Mouse (Mus musculus): ENCODE results near the gene Dync2h1. TPM values are rescaled to one million over a fixed set of nuclear protein-coding genes. Genes with fewer than 3 reads are reported as not detected.
A peak's percentile ranks its signal among the peaks of the same experiment; 100 is the strongest.
"Not testable (repeated sequence)": the region's sequence is repeated elsewhere in the genome, so short reads cannot be mapped to it uniquely, and the experiment has no call there.

The Dync2h1 gene
- total RNA-seq (2017) = 2.1 to 7.9 TPM (median 2.5 TPM) in 3 replicates

DNA sequence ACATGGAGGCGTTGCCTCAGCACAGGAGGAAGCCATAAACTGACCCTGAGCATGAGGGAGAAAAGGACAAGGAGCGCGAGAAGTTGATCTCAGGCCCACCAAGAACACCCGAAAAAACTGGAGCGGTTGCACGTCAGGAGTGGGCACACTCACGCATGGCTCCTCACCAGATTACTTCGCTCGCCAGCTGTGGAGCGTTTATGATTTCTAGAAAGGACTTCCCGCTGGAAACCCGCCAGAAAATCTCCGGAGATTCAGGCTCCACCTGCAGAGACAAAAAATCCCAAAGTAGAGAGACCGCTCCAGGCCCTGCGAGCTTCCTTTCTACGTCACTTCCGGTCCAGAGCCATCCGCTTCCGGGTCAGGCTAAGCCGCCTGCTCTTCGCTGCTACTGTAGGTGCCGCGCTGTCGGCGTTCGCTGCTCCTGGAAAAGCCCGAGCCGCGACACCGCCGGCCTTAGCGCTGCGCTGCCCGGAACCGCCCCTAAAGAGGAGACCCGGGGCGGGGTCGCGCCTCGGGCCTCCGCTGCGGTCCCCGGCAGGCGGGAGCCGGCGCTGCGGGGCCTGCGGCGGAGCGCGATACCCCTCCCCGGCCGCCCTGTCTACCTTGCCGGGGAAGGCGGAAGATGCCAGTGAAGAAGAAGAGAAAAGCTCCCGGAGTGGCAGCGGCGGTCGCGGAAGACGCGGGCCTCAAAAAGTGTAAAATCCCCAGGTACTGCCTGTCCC, at the start of gene Dync2h1, which contains the start of gene Dcun1d5:
TSS of gene Dync2h1 (minus strand) at position 275 of the 725 bp plus-strand sequence.
TSS of gene Dcun1d5 (plus strand) at position 349 of the 725 bp plus-strand sequence.
- ATAC-seq (replicated peaks; ENCODE audit: insufficient number of reproducible peaks, low FRiP score, low TSS enrichment, poor library complexity, severe bottlenecking) = peak; percentile 96

DNA sequence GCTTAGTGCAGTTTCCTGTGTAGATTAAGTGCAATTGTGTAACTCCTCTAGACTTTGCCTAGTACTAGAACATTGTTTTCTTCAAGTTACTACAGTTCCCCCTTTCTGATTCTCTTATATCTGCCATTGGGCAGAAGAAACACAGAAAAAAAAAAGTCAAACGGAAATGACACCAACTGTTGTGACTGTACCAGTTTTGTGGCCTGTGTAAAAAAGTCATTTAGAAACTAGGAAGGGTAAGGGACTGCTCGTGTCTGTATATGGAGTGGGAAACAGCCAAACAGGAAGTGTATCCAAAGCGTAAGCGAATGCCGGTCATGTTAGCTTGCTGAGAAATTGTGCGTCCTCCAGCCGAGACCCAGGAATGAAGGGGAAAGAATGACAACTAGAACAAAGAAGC, 37.2 kb upstream of the Dync2h1 start:
- peak; percentile 84 for ATAC-seq (replicated peaks; ENCODE audit: insufficient number of reproducible peaks, low FRiP score, low TSS enrichment, poor library complexity, severe bottlenecking)

DNA sequence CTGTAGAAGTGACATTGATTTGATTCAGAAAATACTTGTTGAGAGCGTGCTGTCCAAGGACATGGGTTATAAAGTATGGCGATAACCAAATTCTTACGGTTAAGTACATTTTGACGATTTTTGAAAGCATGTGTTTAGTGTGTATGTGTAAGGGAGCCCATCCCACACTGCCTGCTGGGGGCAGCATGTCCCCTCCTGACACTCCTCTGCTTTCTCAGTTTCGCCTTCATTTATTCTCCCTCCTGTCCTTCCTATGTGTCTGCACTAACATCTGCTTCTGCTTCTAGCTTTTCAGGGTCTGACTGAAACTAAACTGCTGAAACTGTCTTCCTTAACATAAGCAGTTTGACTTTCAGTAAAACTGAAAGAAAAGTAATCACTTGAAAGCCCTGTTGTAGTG, 36.8 kb upstream of the Dync2h1 start:
- peak; percentile 33; the same call in 1 of the 2 replicates for ATAC-seq (replicated peaks; ENCODE audit: insufficient number of reproducible peaks, low FRiP score, low TSS enrichment, poor library complexity, severe bottlenecking)

DNA sequence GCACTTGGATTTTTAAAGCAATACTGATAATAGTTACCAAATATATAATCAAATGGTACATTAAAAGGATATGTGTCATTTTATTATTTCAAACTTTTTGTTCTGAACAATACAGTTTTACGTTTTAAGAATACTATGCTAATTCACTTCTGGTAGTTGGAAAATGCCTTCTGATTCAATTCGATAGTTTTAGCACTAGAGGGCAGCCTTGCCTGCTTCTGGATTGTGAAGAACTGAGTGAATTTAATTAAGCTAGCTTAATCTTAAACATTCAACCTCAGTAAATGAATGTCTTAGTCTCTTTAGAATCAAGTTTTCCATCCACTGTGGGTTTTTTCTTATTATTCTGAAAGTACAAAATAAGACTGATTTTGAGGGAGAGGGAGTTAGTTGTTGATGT, 32.0 kb upstream of the Dync2h1 start:
- no peak for ATAC-seq (replicated peaks; ENCODE audit: insufficient number of reproducible peaks, low FRiP score, low TSS enrichment, poor library complexity, severe bottlenecking)

DNA sequence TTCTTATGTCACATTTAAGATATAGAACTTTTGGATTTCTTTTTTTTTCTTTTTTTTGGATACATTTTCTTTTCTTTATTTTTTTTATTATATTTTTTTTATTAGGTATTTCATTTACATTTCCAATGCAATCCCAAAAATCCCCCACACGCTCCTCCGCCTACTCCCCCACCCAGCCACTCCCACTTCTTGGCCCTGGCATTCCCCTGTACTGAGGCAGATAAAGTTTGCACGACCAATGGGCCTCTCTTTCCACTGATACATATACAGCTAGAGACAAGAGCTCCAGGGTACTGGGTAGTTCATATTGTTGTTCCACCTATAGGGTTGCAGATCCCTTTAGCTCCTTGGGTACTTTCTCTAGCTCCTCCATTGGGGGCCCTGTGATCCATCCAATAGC, 6.4 kb upstream of the Dync2h1 start:
- not testable (repeated sequence) for ATAC-seq (replicated peaks; ENCODE audit: insufficient number of reproducible peaks, low FRiP score, low TSS enrichment, poor library complexity, severe bottlenecking)

DNA sequence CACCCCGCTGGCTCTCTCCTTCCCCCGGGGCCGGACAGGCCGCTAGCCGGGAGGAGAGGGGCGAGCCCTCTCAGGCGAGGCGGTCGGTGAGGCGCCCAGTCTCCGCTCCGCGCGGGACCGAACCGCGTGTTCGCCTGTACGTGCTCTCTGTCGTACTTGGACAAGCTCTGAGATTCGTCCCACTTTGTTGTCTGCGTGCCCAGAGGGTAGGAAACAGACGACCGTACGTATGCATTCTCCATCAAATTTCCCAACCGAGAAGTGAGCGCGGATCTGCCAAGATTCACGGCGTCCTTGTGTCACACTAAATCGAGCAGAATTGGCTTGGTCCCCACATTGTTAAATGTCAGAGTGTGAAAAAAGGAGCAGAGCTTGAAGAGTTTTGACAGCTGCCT, 648 bp upstream of the Dync2h1 start:
- peak; percentile 30 for ATAC-seq (replicated peaks; ENCODE audit: insufficient number of reproducible peaks, low FRiP score, low TSS enrichment, poor library complexity, severe bottlenecking)

DNA sequence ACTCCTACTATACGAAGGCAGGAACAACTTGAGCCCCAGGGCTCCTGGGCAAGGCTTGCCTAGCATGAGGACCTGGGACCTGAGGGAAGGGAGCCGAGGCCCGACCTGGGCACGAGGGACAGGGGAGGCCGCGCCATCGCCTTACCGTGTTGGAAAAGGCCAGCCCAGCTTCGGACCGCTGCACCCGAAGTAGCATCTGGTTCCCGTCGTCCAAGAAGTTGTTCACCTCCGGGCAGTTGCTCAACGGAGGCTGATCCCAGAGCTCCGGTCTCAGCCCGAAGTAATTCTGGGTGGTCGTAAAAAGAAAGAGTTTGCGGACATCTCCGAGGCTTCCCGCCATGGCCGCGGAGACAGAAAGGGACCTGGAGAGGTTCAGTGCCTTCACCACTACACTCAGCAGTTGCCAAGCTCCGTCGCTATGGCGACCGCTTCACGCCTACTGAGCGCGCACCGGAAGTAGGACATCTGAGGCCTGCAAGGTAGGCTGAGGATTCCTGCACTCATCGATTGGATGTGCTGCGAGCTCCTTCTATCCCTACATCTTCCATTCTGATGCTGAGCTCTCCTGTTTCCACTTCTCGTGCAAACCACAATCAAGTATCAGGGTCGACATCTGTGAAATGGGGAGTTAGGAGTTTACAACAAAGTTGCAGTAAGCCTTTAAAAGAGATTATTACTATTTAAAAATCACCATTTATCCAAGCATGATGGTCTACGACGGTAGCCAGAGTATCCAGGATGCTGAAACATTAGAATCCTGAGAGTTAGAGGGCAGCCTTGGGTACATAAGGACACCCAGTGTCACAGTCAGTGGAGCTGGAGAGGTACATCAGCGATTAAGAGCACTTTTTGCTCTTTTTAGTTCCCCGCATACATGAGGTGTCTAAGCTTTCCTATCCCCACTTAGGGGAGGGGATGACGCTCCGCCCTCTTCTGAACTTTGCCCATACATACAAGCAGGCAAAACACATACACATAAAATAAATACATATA, 7.3 kb downstream of the Dync2h1 start:
- peak; percentile 97 for ATAC-seq (replicated peaks; ENCODE audit: insufficient number of reproducible peaks, low FRiP score, low TSS enrichment, poor library complexity, severe bottlenecking)

DNA sequence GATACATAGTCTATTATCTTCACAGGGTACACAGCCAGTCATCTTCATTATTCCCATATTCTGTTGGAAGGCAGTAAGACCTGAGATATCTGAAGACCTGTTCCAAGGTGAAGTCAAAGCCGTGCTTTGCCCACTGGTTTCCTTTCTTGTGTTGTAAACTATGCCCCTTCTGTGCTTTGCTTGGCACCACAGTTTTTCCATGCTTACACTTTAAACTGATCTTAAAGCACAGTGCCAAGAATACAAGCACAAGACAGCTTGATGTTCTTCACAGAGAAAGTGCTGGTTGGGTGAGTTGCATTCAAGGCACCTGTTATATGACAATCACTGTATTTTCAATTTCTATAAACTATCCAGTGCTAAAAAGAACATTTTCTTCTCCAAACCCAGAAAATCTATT, 10.5 kb downstream of the Dync2h1 start:
- no peak for ATAC-seq (replicated peaks; ENCODE audit: insufficient number of reproducible peaks, low FRiP score, low TSS enrichment, poor library complexity, severe bottlenecking)

DNA sequence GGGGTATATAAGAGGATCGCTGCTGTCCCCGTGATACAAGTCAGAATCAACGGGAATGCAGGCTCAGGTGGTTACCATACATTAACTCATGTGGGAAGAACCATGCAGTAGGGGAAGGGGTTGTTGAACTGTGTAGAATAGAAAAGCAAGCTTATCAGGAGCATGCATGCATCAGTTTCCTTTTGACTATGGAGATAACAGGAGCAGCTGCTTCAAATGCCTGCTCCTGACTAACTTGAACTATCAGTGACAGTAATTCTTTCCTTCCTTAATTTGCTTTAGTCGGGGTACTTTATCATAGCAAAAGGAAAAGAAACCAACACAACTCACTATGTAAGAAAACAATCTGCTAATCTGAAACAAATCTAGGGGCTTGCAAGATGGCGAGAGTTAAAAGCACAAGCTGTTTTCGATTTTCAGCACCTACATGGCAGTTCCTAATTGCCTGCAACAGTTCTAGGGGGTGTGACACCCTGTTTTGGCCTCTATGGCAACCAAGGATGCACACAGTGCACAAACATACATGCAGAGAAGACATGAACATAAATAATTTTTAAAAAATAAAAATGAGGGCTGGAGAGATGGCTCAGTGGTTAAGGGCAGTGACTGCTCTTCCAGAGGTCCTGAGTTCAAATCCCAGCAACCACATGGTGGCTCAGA, 16.8 kb downstream of the Dync2h1 start:
- no peak for ATAC-seq (replicated peaks; ENCODE audit: insufficient number of reproducible peaks, low FRiP score, low TSS enrichment, poor library complexity, severe bottlenecking)

DNA sequence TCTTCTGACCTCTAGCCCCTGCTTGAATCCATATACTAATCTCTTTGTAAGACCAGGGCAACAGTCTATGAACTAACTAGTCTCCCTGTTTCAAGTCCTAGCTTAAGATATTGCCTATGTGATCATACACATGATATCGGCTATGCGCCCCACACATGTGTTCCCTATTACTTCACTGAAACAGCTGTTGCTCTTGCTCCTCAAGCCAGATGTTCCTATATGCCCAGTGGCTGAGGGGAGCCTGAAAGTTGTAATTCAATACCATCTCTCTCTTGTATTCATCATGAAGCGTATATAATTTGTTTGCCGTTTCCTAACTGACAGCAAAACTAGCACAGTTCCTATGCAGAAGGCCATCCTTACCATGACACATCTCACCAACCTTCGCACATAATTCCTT, 23.6 kb downstream of the Dync2h1 start:
- ATAC-seq (replicated peaks; ENCODE audit: insufficient number of reproducible peaks, low FRiP score, low TSS enrichment, poor library complexity, severe bottlenecking) = no peak

DNA sequence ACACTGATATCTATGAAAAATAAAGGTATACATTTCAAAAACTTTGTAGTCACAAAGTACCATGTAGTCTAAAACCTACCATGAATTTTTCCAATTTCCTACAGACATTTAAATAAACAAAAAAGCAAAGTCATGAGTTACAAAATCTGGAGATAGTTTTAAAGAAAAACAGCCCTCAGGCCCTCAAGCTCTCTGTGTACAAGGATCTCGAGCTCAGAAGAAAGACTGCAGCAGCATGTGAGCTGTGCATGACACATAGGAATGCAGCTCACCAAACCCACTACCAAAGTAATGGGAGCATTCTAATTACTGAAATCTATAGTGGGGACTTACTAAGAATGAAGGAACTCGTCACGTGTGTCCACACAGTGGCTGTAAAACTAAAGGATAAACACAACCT, 24.5 kb downstream of the Dync2h1 start:
- no peak for ATAC-seq (replicated peaks; ENCODE audit: insufficient number of reproducible peaks, low FRiP score, low TSS enrichment, poor library complexity, severe bottlenecking)

DNA sequence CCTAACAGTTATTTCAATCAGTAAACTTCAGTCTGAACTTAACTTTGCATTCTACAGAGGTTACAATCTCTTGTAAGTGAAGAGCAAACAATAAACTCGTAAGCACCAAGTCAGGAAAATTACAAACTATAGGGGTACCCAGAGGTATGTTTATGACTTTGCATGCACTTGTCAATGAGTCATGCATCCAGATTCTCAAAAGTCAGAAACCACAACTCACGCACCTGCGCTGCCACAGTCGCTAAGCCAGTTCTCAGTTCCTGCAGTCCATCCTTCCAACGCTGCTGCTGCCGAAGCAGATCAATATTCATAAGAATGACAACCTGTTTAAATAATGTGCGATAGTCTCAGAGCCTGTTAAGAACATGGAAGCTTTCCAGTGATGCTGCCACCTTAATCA, 25.6 kb downstream of the Dync2h1 start:
- no peak for ATAC-seq (replicated peaks; ENCODE audit: insufficient number of reproducible peaks, low FRiP score, low TSS enrichment, poor library complexity, severe bottlenecking)

DNA sequence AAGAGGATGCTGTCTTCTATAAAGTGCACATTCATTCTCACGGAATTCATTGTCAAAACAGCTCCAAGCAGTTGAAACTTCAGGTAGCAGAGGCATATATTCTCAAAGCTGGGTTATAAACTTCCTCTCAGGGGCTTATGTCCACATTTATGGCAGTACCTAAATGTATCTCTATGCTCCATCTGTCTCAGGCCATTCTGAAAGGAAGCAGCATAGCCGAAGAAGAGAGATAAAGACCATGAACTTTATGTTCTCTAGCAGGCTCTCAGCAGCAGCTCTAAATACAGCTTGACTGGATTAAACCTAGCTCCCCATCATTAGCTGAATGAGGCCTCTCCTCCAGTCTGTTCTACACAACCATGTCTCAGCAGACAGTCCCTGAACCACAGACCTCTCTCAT, 29.9 kb downstream of the Dync2h1 start:
- ATAC-seq (replicated peaks; ENCODE audit: insufficient number of reproducible peaks, low FRiP score, low TSS enrichment, poor library complexity, severe bottlenecking) = no peak

DNA sequence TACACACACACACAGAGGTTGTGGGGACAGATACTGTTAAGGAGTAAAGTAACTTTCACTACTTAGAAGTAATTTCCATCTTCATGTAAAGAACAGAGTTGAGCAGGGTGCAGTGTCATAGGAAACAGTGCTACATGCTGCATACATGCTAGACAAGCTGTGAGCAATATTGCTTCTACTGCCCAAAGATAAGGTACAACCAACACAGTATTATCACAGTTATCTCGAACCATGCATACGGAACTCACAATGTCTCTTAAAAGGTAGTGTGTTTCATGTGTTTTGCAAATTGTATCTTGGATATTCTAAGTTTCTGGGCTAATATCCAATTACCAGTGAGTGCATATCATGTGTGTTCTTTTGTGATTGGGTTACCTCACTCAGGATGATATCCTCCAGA, 61.4 kb downstream of the Dync2h1 start:
- no peak for ATAC-seq (replicated peaks; ENCODE audit: insufficient number of reproducible peaks, low FRiP score, low TSS enrichment, poor library complexity, severe bottlenecking)

DNA sequence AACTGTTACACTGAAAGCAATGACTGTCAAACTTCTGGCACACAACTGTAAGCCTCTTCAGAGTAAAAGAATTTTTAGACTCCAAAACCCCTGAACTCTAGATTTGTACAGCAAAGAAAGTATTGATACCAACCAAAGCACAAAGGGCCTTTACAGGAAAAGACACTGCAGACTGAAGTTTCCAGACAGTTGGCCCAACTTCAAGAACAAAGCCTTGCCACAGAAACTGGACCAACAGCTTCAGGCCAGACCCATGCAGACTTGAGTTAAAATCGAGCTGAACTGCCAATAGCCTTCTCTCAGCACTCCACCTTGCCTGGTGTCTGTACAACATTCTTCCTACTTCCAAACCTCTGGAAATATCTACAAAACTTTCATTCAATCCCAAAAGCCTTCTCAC, 74.1 kb downstream of the Dync2h1 start:
- no peak for ATAC-seq (replicated peaks; ENCODE audit: insufficient number of reproducible peaks, low FRiP score, low TSS enrichment, poor library complexity, severe bottlenecking)

DNA sequence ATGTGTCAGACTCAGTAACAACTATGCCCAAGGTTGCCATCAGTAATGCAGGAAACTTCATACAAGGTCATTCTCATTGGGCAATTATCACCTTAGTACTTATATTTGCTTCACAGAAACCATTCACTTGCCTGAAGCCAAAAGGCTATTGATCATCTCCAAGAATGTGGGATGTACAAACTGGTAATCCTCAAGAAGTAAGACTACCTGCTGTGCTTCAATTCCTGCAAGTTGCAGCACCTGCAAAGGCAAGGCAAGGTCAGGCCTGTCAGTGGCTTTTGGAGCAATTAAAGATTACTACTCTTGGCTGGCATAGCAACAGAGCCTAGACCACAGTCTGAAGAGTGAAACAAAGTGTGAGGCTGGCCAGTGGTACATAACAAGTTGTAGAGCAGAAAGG, 82.9 kb downstream of the Dync2h1 start:
- no peak for ATAC-seq (replicated peaks; ENCODE audit: insufficient number of reproducible peaks, low FRiP score, low TSS enrichment, poor library complexity, severe bottlenecking)

DNA sequence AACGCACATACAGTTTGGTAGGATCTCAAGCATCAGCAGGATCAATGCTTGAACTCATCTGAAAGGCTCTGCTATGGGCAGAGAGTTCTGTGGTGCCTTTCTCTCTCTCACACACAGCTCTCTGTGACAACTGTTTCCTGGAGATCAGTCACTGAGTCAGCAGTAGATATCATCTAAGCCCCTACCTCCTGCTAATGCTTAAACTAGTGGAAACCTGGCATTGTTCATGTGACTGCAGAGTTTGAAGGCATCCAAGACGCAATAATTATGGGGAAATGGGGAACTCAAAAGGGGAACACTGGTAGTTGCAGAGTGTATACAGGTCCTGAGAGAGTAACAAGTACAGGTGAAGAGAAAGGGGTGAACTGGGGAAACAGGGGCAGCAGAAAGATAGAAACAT, 109.6 kb downstream of the Dync2h1 start:
- ATAC-seq (replicated peaks; ENCODE audit: insufficient number of reproducible peaks, low FRiP score, low TSS enrichment, poor library complexity, severe bottlenecking) = no peak

DNA sequence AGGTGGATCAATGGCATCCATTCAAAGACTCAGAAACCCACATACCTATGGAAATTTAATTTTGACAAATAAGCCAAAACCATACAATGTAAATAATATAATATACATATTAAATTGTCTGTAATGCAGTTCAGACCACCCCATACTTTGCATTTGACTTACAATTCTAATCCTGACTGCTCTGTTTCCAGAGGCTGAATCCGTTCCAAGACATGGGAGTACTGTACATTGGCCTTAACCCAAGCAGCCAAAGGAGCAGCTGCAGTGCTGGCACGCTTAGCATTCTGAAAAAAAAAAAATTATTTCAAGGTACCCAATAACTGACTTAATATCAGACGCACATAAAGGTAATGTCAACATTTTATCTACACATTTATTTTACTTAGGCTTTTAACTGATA, 113.4 kb downstream of the Dync2h1 start:
- no peak for ATAC-seq (replicated peaks; ENCODE audit: insufficient number of reproducible peaks, low FRiP score, low TSS enrichment, poor library complexity, severe bottlenecking)

DNA sequence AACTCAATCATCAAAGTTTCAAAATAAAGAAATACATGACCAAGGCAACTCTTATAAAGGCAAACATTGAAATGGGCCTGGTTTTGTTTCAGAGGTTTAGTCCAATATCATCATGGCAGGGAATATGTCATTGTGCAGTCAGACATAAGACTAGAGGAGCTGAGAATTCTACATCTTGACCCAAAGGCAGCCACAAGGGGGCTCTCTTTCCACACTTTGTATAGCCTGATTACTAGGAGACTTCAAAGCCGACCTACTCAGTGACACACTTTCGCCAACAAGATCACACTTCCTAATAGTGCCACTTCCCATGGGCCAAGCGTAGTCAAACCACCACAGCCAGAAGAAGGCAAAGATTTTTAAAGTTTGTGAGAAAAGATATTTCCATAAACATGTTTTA, 133.7 kb downstream of the Dync2h1 start:
- no peak for ATAC-seq (replicated peaks; ENCODE audit: insufficient number of reproducible peaks, low FRiP score, low TSS enrichment, poor library complexity, severe bottlenecking)

Data from monocyte, adult 5-6 weeks (primary cell).